In the genomic region with DNA sequence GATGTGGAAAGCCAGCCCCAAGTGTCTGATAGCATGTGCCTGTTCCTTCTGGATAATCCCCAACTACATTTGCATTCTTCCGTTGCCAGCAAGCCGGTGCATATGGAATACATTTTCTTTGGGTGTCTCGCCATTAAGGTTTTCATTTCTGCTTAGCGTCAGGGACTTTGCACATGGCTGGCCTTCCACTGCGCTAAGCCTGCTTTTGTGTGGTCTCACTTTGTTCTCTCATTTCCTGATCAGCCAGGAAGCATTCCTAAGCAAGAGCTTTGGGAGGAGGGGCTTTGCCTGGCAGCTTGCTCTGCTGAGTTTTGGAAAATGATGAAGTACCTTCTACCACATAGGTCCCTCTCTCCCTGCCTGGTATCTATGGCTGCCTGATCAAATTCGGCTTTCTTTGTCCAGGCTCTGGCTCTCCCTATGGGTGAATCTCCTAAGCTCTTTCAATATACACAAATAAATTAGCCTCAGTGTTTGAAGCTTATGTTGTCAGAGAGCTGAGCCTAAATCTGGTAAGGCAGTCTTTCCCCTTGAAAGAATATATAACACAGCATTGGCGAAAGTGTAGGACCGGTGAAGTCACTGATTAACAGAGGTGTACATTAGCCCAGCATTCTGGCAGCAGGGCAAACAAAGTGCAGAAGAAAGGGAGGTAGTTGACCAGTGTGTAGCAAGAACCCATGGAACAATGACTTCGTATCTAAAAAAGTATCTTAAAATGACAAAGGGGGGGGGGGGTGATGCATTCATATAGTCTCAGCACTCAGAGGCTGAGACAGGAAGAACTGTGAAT, we compare ENCODE assay signal across 16 mouse cellular contexts.
A peak's percentile ranks its signal among the peaks of the same experiment; 100 is the strongest.
DNase-seq lines count a peak whose midpoint lies in the region; ATAC-seq lines count a peak whose summit lies in the region.
"Had no signal": no experiment of that assay in that cellular context is flagged by ENCODE, and none has a peak within 500 bp of the region (broad histone marks: within the 10 kb centered on the region; RNA-seq: fewer than 3 reads in every experiment).

No protein-coding gene starts in this region.

- H3K27ac ChIP-seq in midbrain, embryonic 10.5 days (replicated peaks), result peak overlapping the region; percentile 55
- no peak overlapping the region for H3K27ac ChIP-seq in midbrain, embryonic 16.5 days (ENCODE audit: low read length)
- H3K27ac ChIP-seq in limb, embryonic 11.5 days (replicated peaks; ENCODE audit: low read depth, low read length), result no peak overlapping the region
- peak overlapping the region; percentile 10; the same call in 1 of the 2 replicates for H3K27ac ChIP-seq in stomach, embryonic 16.5 days (ENCODE audit: low read length)
- H3K27ac ChIP-seq: hindbrain, embryonic 15.5 days had no signal

- peak; percentile 64 for DNase-seq in embryo, embryonic 10 days (ENCODE audit: low spot score)
- DNase-seq in embryo, embryonic 9.5 days (ENCODE audit: extremely low spot score), result no peak
- peak; percentile 51 for DNase-seq in midbrain, embryonic 10.5 days (ENCODE audit: low spot score)
- DNase-seq in limb, embryonic 11.5 days (ENCODE audit: low spot score), result peak; percentile 68
- DNase-seq in layer of hippocampus, postnatal 14 days (ENCODE audit: low spot score in 2 of 2), result no peak
- DNase-seq in testis, postnatal 10 days (ENCODE audit: low spot score), result no peak
- DNase-seq: adrenal gland, postnatal 36 days; cerebellum, adult 11 months; heart, adult 18-20 months; kidney, adult 8-10 months; lung, adult 18-20 months; thymus, adult 18-20 months had no signal

- no peaks in the 10 kb centered on the region for H3K36me3 ChIP-seq in midbrain, embryonic 10.5 days
- no peaks in the 10 kb centered on the region for H3K36me3 ChIP-seq in midbrain, embryonic 16.5 days (ENCODE audit: control insufficient read depth, insufficient read depth, low read length)
- no peaks in the 10 kb centered on the region for H3K36me3 ChIP-seq in limb, embryonic 11.5 days (ENCODE audit: control insufficient read depth, insufficient read depth, low read length)
- H3K36me3 ChIP-seq in stomach, embryonic 16.5 days (ENCODE audit: control insufficient read depth, insufficient read depth, low read length), result no peaks in the 10 kb centered on the region
- H3K36me3 ChIP-seq: hindbrain, embryonic 15.5 days had no signal

- no peak overlapping the region for H3K4me3 ChIP-seq in midbrain, embryonic 10.5 days
- no peak overlapping the region for H3K4me3 ChIP-seq in midbrain, embryonic 16.5 days (ENCODE audit: low read depth, low read length)
- H3K4me3 ChIP-seq in limb, embryonic 11.5 days (ENCODE audit: low read depth, low read length), result no peak overlapping the region
- no peak overlapping the region for H3K4me3 ChIP-seq in stomach, embryonic 16.5 days (replicated peaks; ENCODE audit: low read length)
- H3K4me3 ChIP-seq: hindbrain, embryonic 15.5 days; megakaryocyte, embryonic 14.5 days had no signal

- H3K4me1 ChIP-seq in midbrain, embryonic 10.5 days, result peaks cover 30% of the 10 kb centered on the region
- no peaks in the 10 kb centered on the region; the same call in 1 of the 2 replicates for H3K4me1 ChIP-seq in midbrain, embryonic 16.5 days (ENCODE audit: control insufficient read depth, insufficient read depth, low read length)
- peaks cover 8% of the 10 kb centered on the region; the same call in 1 of the 2 replicates for H3K4me1 ChIP-seq in limb, embryonic 11.5 days (ENCODE audit: control insufficient read depth, insufficient read depth, low read length)
- peaks cover 8% of the 10 kb centered on the region; the same call in 1 of the 2 replicates for H3K4me1 ChIP-seq in stomach, embryonic 16.5 days (ENCODE audit: control insufficient read depth, insufficient read depth, low read length)
- H3K4me1 ChIP-seq: hindbrain, embryonic 15.5 days; megakaryocyte, embryonic 14.5 days had no signal

- H3K4me2 ChIP-seq in midbrain, embryonic 16.5 days (ENCODE audit: low read length), result no peak overlapping the region
- no peak overlapping the region for H3K4me2 ChIP-seq in limb, embryonic 11.5 days (ENCODE audit: low read depth, severe bottlenecking)
- no peak overlapping the region for H3K4me2 ChIP-seq in stomach, embryonic 16.5 days (ENCODE audit: low read depth, low read length)
- H3K4me2 ChIP-seq: hindbrain, embryonic 15.5 days had no signal

- H3K9me3 ChIP-seq in midbrain, embryonic 10.5 days (replicated peaks), result no peaks in the 10 kb centered on the region
- H3K9me3 ChIP-seq in midbrain, embryonic 16.5 days (replicated peaks; ENCODE audit: control insufficient read depth, low read length, poor library complexity, severe bottlenecking), result no peaks in the 10 kb centered on the region
- H3K9me3 ChIP-seq in limb, embryonic 11.5 days (ENCODE audit: control insufficient read depth, low read length), result no peaks in the 10 kb centered on the region
- H3K9me3 ChIP-seq in stomach, embryonic 16.5 days (replicated peaks; ENCODE audit: control insufficient read depth, low read length), result no peaks in the 10 kb centered on the region
- H3K9me3 ChIP-seq: hindbrain, embryonic 15.5 days had no signal

- H3K27me3 ChIP-seq in midbrain, embryonic 10.5 days (ENCODE audit: low read depth, poor library complexity, severe bottlenecking), result peaks cover 26% of the 10 kb centered on the region
- no peaks in the 10 kb centered on the region for H3K27me3 ChIP-seq in midbrain, embryonic 16.5 days (ENCODE audit: control insufficient read depth, insufficient read depth, low read depth, low read length)
- no peaks in the 10 kb centered on the region for H3K27me3 ChIP-seq in limb, embryonic 11.5 days (ENCODE audit: control insufficient read depth, insufficient read depth, low read length)
- H3K27me3 ChIP-seq in stomach, embryonic 16.5 days (ENCODE audit: control insufficient read depth, insufficient read depth, low read length), result no peaks in the 10 kb centered on the region
- H3K27me3 ChIP-seq: hindbrain, embryonic 15.5 days; megakaryocyte, embryonic 14.5 days had no signal

- ATAC-seq in midbrain, embryonic 16.5 days, result no peak
- ATAC-seq in limb, embryonic 11.5 days (ENCODE audit: insufficient number of reproducible peaks, low FRiP score, low TSS enrichment, low read depth), result no peak
- peak; percentile 64; the same call in 1 of the 2 replicates for ATAC-seq in stomach, embryonic 16.5 days (ENCODE audit: insufficient read depth, low FRiP score)

- WGBS in midbrain, embryonic 10.5 days, result 58% methylated on average over 9 of the region's 9 CpGs
- WGBS in midbrain, embryonic 16.5 days, result 42% methylated on average over 9 of the region's 9 CpGs
- whole genome bisulfite sequencing in limb, embryonic 11.5 days, result 51% methylated on average over 9 of the region's 9 CpGs
- 50% methylated on average over 9 of the region's 9 CpGs for WGBS in stomach, embryonic 16.5 days

- no peak overlapping the region for H3K9ac ChIP-seq in midbrain, embryonic 16.5 days (ENCODE audit: low read depth, low read length)
- H3K9ac ChIP-seq in limb, embryonic 11.5 days (ENCODE audit: low read length), result no peak overlapping the region
- no peak overlapping the region for H3K9ac ChIP-seq in stomach, embryonic 16.5 days (ENCODE audit: low read length)
- H3K9ac ChIP-seq: hindbrain, embryonic 15.5 days had no signal

Comparison
In these comparisons a context has a peak if more than half of its experiments do, and no peak if none do; other contexts are left out.
1. DNase-seq: peak in embryo, embryonic 10 days (single experiment), midbrain, embryonic 10.5 days (single experiment) and limb, embryonic 11.5 days (single experiment); none in embryo, embryonic 9.5 days (single experiment), layer of hippocampus, postnatal 14 days (0 of 2) and testis, postnatal 10 days (single experiment).
2. H3K27ac ChIP-seq: peak in midbrain, embryonic 10.5 days (single experiment) and stomach, embryonic 16.5 days (single experiment); none in midbrain, embryonic 16.5 days (single experiment) and limb, embryonic 11.5 days (single experiment).